Mouse (Mus musculus) CH12.LX (cell line): Measurements from ENCODE around the gene Zmym6. TPM values are rescaled to one million over a fixed set of nuclear protein-coding genes. Genes with fewer than 3 reads are reported as not detected.

ENCODE experiments used
- DNase-seq: peaks from one replicate; pipeline ENCODE4 v3.0.0-alpha.2; 2013; ENCODE audit errors: extremely low read depth
- H3K27ac ChIP-seq: 2 replicates; pipeline ENCODE4 v1.5.1; 2012; ENCODE audit warnings: low read depth, mild to moderate bottlenecking, control low read depth, moderate library complexity; ENCODE audit not compliant: insufficient read depth
- H3K27me3 ChIP-seq: replicated peaks from 2 replicates; pipeline ENCODE3; 2012; ENCODE audit warnings: inconsistent platforms
- H3K36me3 ChIP-seq, 2 experiments: replicated peaks in 1 of 2; 2 replicates each; pipeline versions ENCODE3 to v1.6.1; 2012; ENCODE audit warnings: inconsistent platforms in 1 of 2, low read length in 1 of 2, mild to moderate bottlenecking in 1 of 2, mixed read lengths in 1 of 2, moderate library complexity in 1 of 2; ENCODE audit not compliant: control insufficient read depth in 1 of 2, insufficient read depth in 1 of 2
- H3K4me1 ChIP-seq, 2 experiments: 2 replicates each; pipeline ENCODE4 v1.6.1; 2012; ENCODE audit warnings: inconsistent platforms in 1 of 2, moderate library complexity in 1 of 2; ENCODE audit not compliant: insufficient read depth in 2 of 2, control insufficient read depth in 1 of 2
- H3K4me2 ChIP-seq: 2 replicates; pipeline ENCODE4 v1.6.1; 2012; ENCODE audit warnings: low read depth, mild to moderate bottlenecking, control low read depth; ENCODE audit not compliant: poor library complexity, insufficient read depth, severe bottlenecking
- H3K4me3 ChIP-seq, 3 experiments: fragments of 150-350 bp in 1 of 3; sonication (generic) in 1 of 3; replicated peaks in 1 of 3; 2 replicates each; pipeline versions ENCODE3 to v1.5.1; 2011 to 2012; ENCODE audit warnings: low read depth in 2 of 3, low read length in 2 of 3, mild to moderate bottlenecking in 2 of 3, moderate library complexity in 2 of 3, control low read depth in 1 of 3, improper control_type of control experiment in 1 of 3, inconsistent platforms in 1 of 3, mixed read lengths in 1 of 3; ENCODE audit not compliant: poor library complexity in 1 of 3
- H3K79me2 ChIP-seq: replicated peaks from 2 replicates; pipeline ENCODE4 v1.6.1; 2012; ENCODE audit warnings: mild to moderate bottlenecking, moderate library complexity; ENCODE audit not compliant: control insufficient read depth, poor library complexity, insufficient read depth, severe bottlenecking; ENCODE audit errors: extremely low read depth
- H3K9ac ChIP-seq: 2 replicates; pipeline ENCODE4 v1.6.1; 2012; ENCODE audit warnings: low read depth, mild to moderate bottlenecking, control low read depth, moderate library complexity; ENCODE audit not compliant: insufficient read depth
- H3K9me3 ChIP-seq: replicated peaks from 2 replicates; pipeline ENCODE3; 2012; ENCODE audit warnings: low read length, inconsistent platforms, mixed read lengths
- BHLHE40 ChIP-seq: IDR thresholded peaks from 2 replicates; pipeline ENCODE4 v1.6.1; 2011; ENCODE audit warnings: mild to moderate bottlenecking, low read depth, low read length, improper control_type of control experiment
- HCFC1 ChIP-seq: IDR thresholded peaks from 2 replicates; pipeline ENCODE4 v1.6.1; 2012; ENCODE audit warnings: low read depth, mild to moderate bottlenecking, inconsistent platforms, low read length, improper control_type of control experiment
- IRF4 ChIP-seq: IDR thresholded peaks from 2 replicates; pipeline ENCODE4 v1.6.1; 2014; ENCODE audit warnings: low read depth, mild to moderate bottlenecking, inconsistent platforms, low read length, improper control_type of control experiment
- JUN ChIP-seq: IDR thresholded peaks from 2 replicates; pipeline ENCODE4 v1.6.1; 2011; ENCODE audit warnings: low read depth, mild to moderate bottlenecking, low read length, improper control_type of control experiment, moderate library complexity; ENCODE audit not compliant: insufficient read depth
- MAFK ChIP-seq: IDR thresholded peaks from 2 replicates; pipeline ENCODE4 v1.6.1; 2011; ENCODE audit warnings: low read length, improper control_type of control experiment; ENCODE audit not compliant: insufficient replicate concordance
- MAZ ChIP-seq: IDR thresholded peaks from 2 replicates; pipeline ENCODE4 v1.6.1; 2012; ENCODE audit warnings: low read depth, mild to moderate bottlenecking, inconsistent platforms, low read length, improper control_type of control experiment, moderate library complexity
- MEF2A ChIP-seq: IDR thresholded peaks from 2 replicates; pipeline ENCODE4 v1.6.1; 2014; ENCODE audit warnings: low read depth, mild to moderate bottlenecking, inconsistent platforms, low read length, improper control_type of control experiment, borderline replicate concordance
- PAX5 ChIP-seq: IDR thresholded peaks from 2 replicates; pipeline ENCODE4 v1.6.1; 2012; ENCODE audit warnings: low read length, inconsistent platforms, mixed read lengths
- POLR2AphosphoS2 ChIP-seq: IDR thresholded peaks from 2 replicates; pipeline ENCODE4 v1.6.1; 2011; ENCODE audit warnings: low read depth, low read length, improper control_type of control experiment
- SIN3A ChIP-seq: IDR thresholded peaks from 2 replicates; pipeline ENCODE4 v1.6.1; 2012; ENCODE audit warnings: low read length, improper control_type of control experiment, inconsistent platforms
- SMC3 ChIP-seq: IDR thresholded peaks from 2 replicates; pipeline ENCODE4 v1.6.1; 2011; ENCODE audit warnings: low read depth, low read length, improper control_type of control experiment
- TBP ChIP-seq: conservative IDR thresholded peaks from 2 replicates; pipeline ENCODE4 v1.6.1; 2011; ENCODE audit warnings: low read depth, low read length, improper control_type of control experiment
- TCF12 ChIP-seq: IDR thresholded peaks from 2 replicates; pipeline ENCODE4 v1.6.1; 2014; ENCODE audit warnings: low read depth, mild to moderate bottlenecking, inconsistent platforms, low read length, improper control_type of control experiment
- ZMIZ1 ChIP-seq: IDR thresholded peaks from 2 replicates; pipeline ENCODE4 v1.6.1; 2012; ENCODE audit warnings: low read depth, mild to moderate bottlenecking, inconsistent platforms, low read length, improper control_type of control experiment
- ZNF384 ChIP-seq: IDR thresholded peaks from 2 replicates; pipeline ENCODE4 v1.6.1; 2012; ENCODE audit warnings: low read depth, low read length, improper control_type of control experiment, inconsistent platforms
- dilution Hi-C: fragments of 300-500 bp; cut with MboI; formaldehyde crosslinking; loops from 2 replicates; pipeline ENCODE4 v1.14.3; 2020; ENCODE audit warnings: low sequenced_read_pairs; ENCODE audit not compliant: extremely low pct_unique_long_range_greater_than_20kb, extremely low pct_ligation_motif_present
- in situ Hi-C: fragments of 300-500 bp; cut with MboI; formaldehyde crosslinking; loops from 3 replicates; pipeline ENCODE4 v1.14.3; 2019; ENCODE audit warnings: low sequenced_read_pairs, low pct_ligation_motif_present, low pct_unique_long_range_greater_than_20kb, mixed read lengths
- polyA plus RNA-seq: library from polyadenylated mRNA; unstranded; fragments of >175 nt; gene quantifications from 2 replicates; pipeline ENCODE4 v1.2.1, GENCODE M21; 2012; ENCODE audit warnings: low read depth; ENCODE audit not compliant: insufficient read length
- total RNA-seq, 2 experiments: library from RNA; depleted of rRNA; stranded (reverse); fragments of 300-350 nt in 1 of 2; fragments of >200 nt in 1 of 2; gene quantifications; 2 replicates each; pipeline ENCODE4 v1.2.3; 2012 to 2014

Gene Zmym6
- total and polyA plus RNA-seq, 3 experiments: 7.8 to 9.1 (median 8.1) TPM

GRCm38 (mm10) chr4:127163926-127164325 lies 86.7 kb downstream of the Zmym6 start:
- dilution Hi-C loops (no loop called here), in situ Hi-C loops (no loop called here)
- no peak overlapping the region for H3K4me2 ChIP-seq
- no peak overlapping the region for H3K27ac ChIP-seq
- no peaks in the 10 kb centered on the region for H3K9me3 ChIP-seq
- H3K36me3 ChIP-seq: no peaks in the 10 kb centered on the region
- DNase-seq: no peak
- H3K4me3 ChIP-seq: no peak overlapping the region
- no peak for TF ChIP-seq MAFK
- TF ChIP-seq IRF4: no peak
- no peaks in the 10 kb centered on the region for H3K79me2 ChIP-seq
- peaks cover 62% of the 10 kb centered on the region for H3K27me3 ChIP-seq
- H3K4me1 ChIP-seq: peaks cover 0 to 5% of the 10 kb centered on the region in 2 experiments; a peak in 1 of 4 replicates
- H3K9ac ChIP-seq: no peak overlapping the region

- H3K36me3 ChIP-seq: no peaks in the 10 kb centered on the region
- dilution Hi-C loops: no loop called here
- no peak overlapping the region for H3K4me2 ChIP-seq
- H3K4me1 ChIP-seq: peaks cover 4 to 5% of the 10 kb centered on the region in 2 experiments; a peak in 3 of 4 replicates
- peaks cover 3% of the 10 kb centered on the region for H3K9me3 ChIP-seq
- H3K27ac ChIP-seq: no peak overlapping the region
- H3K4me3 ChIP-seq: no peak overlapping the region
- H3K79me2 ChIP-seq: no peaks in the 10 kb centered on the region
- DNase-seq: no peak
- TF ChIP-seq HCFC1 (no peak), POLR2AphosphoS2 (no peak), PAX5 (no peak), ZMIZ1 (no peak), MEF2A (no peak), BHLHE40 (no peak)
- H3K9ac ChIP-seq: no peak overlapping the region
- in situ Hi-C loops: no loop called here
- peaks cover 81% of the 10 kb centered on the region for H3K27me3 ChIP-seq
Observed at GRCm38 (mm10) chr4:127167096-127167495, 89.9 kb downstream of the Zmym6 start.

GRCm38 (mm10) chr4:127167731-127168130 lies 90.5 kb downstream of the Zmym6 start:
- in situ Hi-C loops (no loop called here), dilution Hi-C loops (no loop called here)
- Histone ChIP-seq H3K4me2 (0 out of 2 replicates have a peak overlapping the region, but pooled peaks have one; percentile 85), H3K4me1 (peaks cover 4 to 5% of the 10 kb centered on the region in 2 experiments; a peak in 3 of 4 replicates), H3K36me3 (no peaks in the 10 kb centered on the region), H3K9me3 (peaks cover 3% of the 10 kb centered on the region), H3K79me2 (no peaks in the 10 kb centered on the region), H3K4me3 (no peak overlapping the region), H3K27me3 (peaks cover 85% of the 10 kb centered on the region), H3K9ac (no peak overlapping the region), H3K27ac (no peak overlapping the region)
- no peak for DNase-seq
- TF ChIP-seq MAZ (no peak), SMC3 (no peak), JUN (no peak), TCF12 (no peak), TBP (no peak), SIN3A (no peak), POLR2AphosphoS2 (no peak), ZNF384 (no peak)
